Mouse (Mus musculus) stomach, postnatal 0 days (tissue): ENCODE data around the gene Cenpu.

ENCODE experiments used
- CTCF ChIP-seq: IDR thresholded peaks from 2 replicates; pipeline ENCODE4 v1.5.1; 2016; ENCODE audit warnings: antibody characterized with exemption, low read depth, mild to moderate bottlenecking, moderate library complexity
- EP300 ChIP-seq: optimal IDR thresholded peaks from 2 replicates; pipeline ENCODE3; 2016; ENCODE audit warnings: antibody characterized with exemption

DNA sequence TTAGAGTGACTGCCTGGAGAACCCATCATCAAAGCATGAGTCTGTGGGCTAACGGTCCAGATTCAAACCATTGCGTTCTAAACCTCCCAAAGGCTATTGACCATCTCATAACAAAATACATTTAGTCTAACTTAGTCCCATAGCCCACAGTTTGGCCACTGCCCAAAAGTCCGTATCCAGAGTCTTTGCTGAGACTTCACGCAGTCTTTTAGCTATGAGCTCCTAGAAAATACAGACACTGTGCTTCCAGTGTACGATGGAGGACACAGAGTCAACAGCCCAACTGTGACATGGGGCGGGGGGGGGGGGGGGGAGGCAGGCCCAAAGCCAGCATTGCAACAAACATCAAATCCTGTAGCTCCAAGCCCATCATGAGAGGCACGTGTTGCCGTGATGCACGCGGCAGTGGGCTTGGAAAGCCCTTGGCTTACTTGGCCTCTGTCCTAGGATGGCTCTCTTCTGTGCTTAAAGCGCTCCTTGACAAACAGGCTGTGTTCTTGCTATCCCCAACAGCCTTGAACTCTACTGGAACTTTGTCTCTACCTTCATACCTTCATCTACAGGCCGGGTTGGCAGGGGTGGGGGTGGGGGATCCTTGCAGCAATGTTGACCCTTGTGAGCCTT is 48.6 kb upstream of the Cenpu start:
- TF ChIP-seq CTCF, result no peak
- TF ChIP-seq EP300, result no peak
